9 mouse cellular contexts compared by ENCODE assay signal in genomic region chr7:35810736-35811135, GRCm38 (mm10). TPM values are rescaled to one million over a fixed set of nuclear protein-coding genes. Genes with fewer than 3 reads are reported as not detected.
DNase-seq lines count a peak whose midpoint lies in the region; ATAC-seq lines count a peak whose summit lies in the region.
"Had no signal": no experiment of that assay in that cellular context is flagged by ENCODE, and none has a peak within 500 bp of the region (broad histone marks: within the 10 kb centered on the region; RNA-seq: fewer than 3 reads in every experiment).

No protein-coding gene starts in this region.

- no peaks in the 10 kb centered on the region for H3K9me3 ChIP-seq in kidney, embryonic 16.5 days (ENCODE audit: low read length)

- H3K4me3 ChIP-seq in kidney, embryonic 16.5 days (ENCODE audit: low read length): no peak overlapping the region
- H3K4me3 ChIP-seq: erythroblast, embryonic 14.5 days had no signal

- no peak for ATAC-seq in kidney, embryonic 16.5 days (ENCODE audit: low FRiP score, low TSS enrichment)

- H3K4me2 ChIP-seq in kidney, embryonic 16.5 days (replicated peaks; ENCODE audit: low read depth, low read length): no peak overlapping the region

- 48% methylated on average over 8 of the region's 8 CpGs for WGBS in kidney, embryonic 16.5 days

- DNase-seq in adrenal gland, adult (ENCODE audit: inconsistent age in 2 of 2, low spot score in 1 of 2): peak; percentile 60 to 90
- DNase-seq in adrenal gland, postnatal 4 days (ENCODE audit: low spot score in 2 of 2): no peak
- DNase-seq in kidney, adult 8-10 months: peak; percentile 9 to 33
- DNase-seq in R1 (ENCODE audit: low read depth, low spot score): peak; percentile 61
- DNase-seq in kidney, postnatal 4 days: peak; percentile 12 to 35
- no peak for DNase-seq in right cerebral cortex, postnatal 14 days
- no peak for DNase-seq in layer of hippocampus, adult 9-11 months

- H3K27me3 ChIP-seq in kidney, embryonic 16.5 days (ENCODE audit: insufficient read depth, low read length): no peaks in the 10 kb centered on the region

- no peak overlapping the region for H3K9ac ChIP-seq in kidney, embryonic 16.5 days (replicated peaks; ENCODE audit: low read length)

- no peak overlapping the region for H3K27ac ChIP-seq in kidney, embryonic 16.5 days (ENCODE audit: low read length)

- H3K4me1 ChIP-seq in kidney, embryonic 16.5 days (ENCODE audit: insufficient read depth, low read length): no peaks in the 10 kb centered on the region

- H3K36me3 ChIP-seq in kidney, embryonic 16.5 days (ENCODE audit: insufficient read depth, low read length): no peaks in the 10 kb centered on the region

RNA-seq across cellular contexts. Expression of gene Zfp507, which starts 7.9 kb away (rescaled TPM):
- total RNA-seq in adrenal gland, postnatal 4 days (2021): 10 to 100 TPM; 39.2 to 39.5 TPM
- 15.5 and 16.5 TPM in 2 replicates for polyA plus RNA-seq in kidney, embryonic 16.5 days (2015; fragmentation: Nextera tagmentation; extraction: Ambion mirVana)

RNA-seq across cellular contexts. Expression of gene Dpy19l3, which starts 56.5 kb away (rescaled TPM):
- 10 to 100 TPM; 63.6 to 70.9 TPM for total RNA-seq in adrenal gland, postnatal 4 days (2021)
- 26.9 and 27.5 TPM in 2 replicates for polyA plus RNA-seq in kidney, embryonic 16.5 days (2015; fragmentation: Nextera tagmentation; extraction: Ambion mirVana)

Comparison
In these comparisons a context has a peak if more than half of its experiments do, and no peak if none do; other contexts are left out.
1. DNase-seq: peak in adrenal gland, adult (2 of 2), kidney, adult 8-10 months (2 of 2), R1 (single experiment) and kidney, postnatal 4 days (2 of 2); none in adrenal gland, postnatal 4 days (0 of 2), right cerebral cortex, postnatal 14 days (single experiment) and layer of hippocampus, adult 9-11 months (single experiment).